Mouse (Mus musculus) testis, adult 2 months (tissue): ENCODE data around the gene Aunip.

Source experiments
- CTCF ChIP-seq: fragments of 200-500 bp; IDR thresholded peaks from 2 replicates; pipeline ENCODE4 v1.5.1; 2012; ENCODE audit warnings: low read depth, mild to moderate bottlenecking, inconsistent platforms, low read length, moderate library complexity; ENCODE audit not compliant: control insufficient read depth, insufficient read depth, insufficient replicate concordance
- POLR2A ChIP-seq: fragments of 200-500 bp; IDR thresholded peaks from 2 replicates; pipeline ENCODE4 v1.6.1; 2012; ENCODE audit warnings: low read depth, mild to moderate bottlenecking, inconsistent platforms, low read length, moderate library complexity; ENCODE audit not compliant: control insufficient read depth

- TF ChIP-seq POLR2A (no peak), CTCF (no peak)
Observed at GRCm38 (mm10) chr4:134553631-134554030, 42.8 kb downstream of the Aunip start.
